Mouse (Mus musculus): ENCODE results near the gene Grhl3. TPM values are rescaled to one million over a fixed set of nuclear protein-coding genes. Genes with fewer than 3 reads are reported as not detected.
A peak's percentile ranks its signal among the peaks of the same experiment; 100 is the strongest.

Gene Grhl3
- polyA plus RNA-seq, 1 experiment from 2014 or later = 6.7 TPM

DNA sequence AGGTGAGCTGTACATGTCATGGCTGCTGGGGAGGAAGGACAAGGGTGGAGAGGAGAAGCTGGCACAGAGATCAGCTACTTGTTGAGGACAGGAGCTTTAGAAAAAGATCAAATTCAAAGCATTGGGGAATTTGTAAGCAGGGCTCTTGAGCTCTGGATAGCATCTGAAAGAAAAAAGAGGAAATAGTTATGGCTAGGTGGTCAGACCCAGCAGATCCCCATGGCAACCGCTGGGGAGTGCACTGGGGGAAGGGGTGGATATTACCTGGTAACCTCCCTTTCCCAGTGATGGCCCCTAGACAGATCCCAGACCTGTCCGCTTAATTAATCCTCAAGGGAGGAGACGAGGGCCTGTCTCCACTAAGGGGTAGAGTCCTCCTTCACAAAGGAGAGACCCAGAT, 73.6 kb downstream of the Grhl3 start:
- no peak for ATAC-seq (ENCODE audit: low FRiP score, low read depth)
- Histone ChIP-seq H3K27ac (replicated peaks) (no peak overlapping the region), H3K4me3 (no peak overlapping the region), H3K9ac (replicated peaks) (no peak overlapping the region), H3K9me3 (0 out of 2 replicates have a peak, but pooled peaks cover 5% of the 10 kb centered on the region), H3K4me2 (replicated peaks) (no peak overlapping the region), H3K36me3 (no peaks in the 10 kb centered on the region), H3K4me1 (peaks cover 10% of the 10 kb centered on the region; the same call in 1 of the 2 replicates), H3K27me3 (peaks cover 8% of the 10 kb centered on the region)
- 75% methylated on average over 3 of the region's 3 CpGs for WGBS

- ATAC-seq (ENCODE audit: low FRiP score, low read depth) = no peak
- WGBS = 79% methylated on average over 6 of the region's 6 CpGs
- H3K4me3 ChIP-seq = no peak overlapping the region
Measured at GRCm38 (mm10) chr4:135498136-135498535, 75.3 kb downstream of the Grhl3 start.

GRCm38 (mm10) chr4:135495810-135496209, 77.6 kb downstream of the Grhl3 start:
- ATAC-seq (ENCODE audit: low FRiP score, low read depth) = no peak
- Histone ChIP-seq H3K27me3 (peaks cover 13% of the 10 kb centered on the region; the same call in 1 of the 2 replicates), H3K36me3 (no peaks in the 10 kb centered on the region), H3K27ac (replicated peaks) (no peak overlapping the region), H3K9ac (replicated peaks) (no peak overlapping the region), H3K4me1 (peaks cover 18% of the 10 kb centered on the region), H3K4me2 (replicated peaks) (peak overlapping the region; percentile 99), H3K4me3 (peak overlapping the region; percentile 13; the same call in 1 of the 2 replicates), H3K9me3 (0 out of 2 replicates have a peak, but pooled peaks cover 5% of the 10 kb centered on the region)
- WGBS = 9% methylated on average over 18 of the region's 18 CpGs

More at GRCm38 (mm10) chr4:135498136-135498535, 75.3 kb downstream of the Grhl3 start:
- H3K4me2 ChIP-seq (replicated peaks) = no peak overlapping the region
- H3K36me3 ChIP-seq = no peaks in the 10 kb centered on the region
- peaks cover 18% of the 10 kb centered on the region for H3K4me1 ChIP-seq
- no peak overlapping the region for H3K9ac ChIP-seq (replicated peaks)
- H3K9me3 ChIP-seq = 0 out of 2 replicates have a peak, but pooled peaks cover 5% of the 10 kb centered on the region
- peaks cover 8% of the 10 kb centered on the region for H3K27me3 ChIP-seq
- no peak overlapping the region for H3K27ac ChIP-seq (replicated peaks)

- WGBS = 18% methylated on average over 9 of the region's 9 CpGs
- H3K36me3 ChIP-seq = no peaks in the 10 kb centered on the region
- peak overlapping the region; percentile 99 for H3K4me2 ChIP-seq (replicated peaks)
- 0 out of 2 replicates have a peak, but pooled peaks cover 1% of the 10 kb centered on the region for H3K9me3 ChIP-seq
- H3K4me1 ChIP-seq = peaks cover 18% of the 10 kb centered on the region
- H3K9ac ChIP-seq (replicated peaks) = peak overlapping the region; percentile 49; the same call in 1 of the 2 replicates
- ATAC-seq (ENCODE audit: low FRiP score, low read depth) = no peak
- H3K4me3 ChIP-seq = peak overlapping the region; percentile 73
- H3K27ac ChIP-seq (replicated peaks) = no peak overlapping the region
- peaks cover 13% of the 10 kb centered on the region; the same call in 1 of the 2 replicates for H3K27me3 ChIP-seq
Measured at GRCm38 (mm10) chr4:135495397-135495791, 78.0 kb downstream of the Grhl3 start.

DNA sequence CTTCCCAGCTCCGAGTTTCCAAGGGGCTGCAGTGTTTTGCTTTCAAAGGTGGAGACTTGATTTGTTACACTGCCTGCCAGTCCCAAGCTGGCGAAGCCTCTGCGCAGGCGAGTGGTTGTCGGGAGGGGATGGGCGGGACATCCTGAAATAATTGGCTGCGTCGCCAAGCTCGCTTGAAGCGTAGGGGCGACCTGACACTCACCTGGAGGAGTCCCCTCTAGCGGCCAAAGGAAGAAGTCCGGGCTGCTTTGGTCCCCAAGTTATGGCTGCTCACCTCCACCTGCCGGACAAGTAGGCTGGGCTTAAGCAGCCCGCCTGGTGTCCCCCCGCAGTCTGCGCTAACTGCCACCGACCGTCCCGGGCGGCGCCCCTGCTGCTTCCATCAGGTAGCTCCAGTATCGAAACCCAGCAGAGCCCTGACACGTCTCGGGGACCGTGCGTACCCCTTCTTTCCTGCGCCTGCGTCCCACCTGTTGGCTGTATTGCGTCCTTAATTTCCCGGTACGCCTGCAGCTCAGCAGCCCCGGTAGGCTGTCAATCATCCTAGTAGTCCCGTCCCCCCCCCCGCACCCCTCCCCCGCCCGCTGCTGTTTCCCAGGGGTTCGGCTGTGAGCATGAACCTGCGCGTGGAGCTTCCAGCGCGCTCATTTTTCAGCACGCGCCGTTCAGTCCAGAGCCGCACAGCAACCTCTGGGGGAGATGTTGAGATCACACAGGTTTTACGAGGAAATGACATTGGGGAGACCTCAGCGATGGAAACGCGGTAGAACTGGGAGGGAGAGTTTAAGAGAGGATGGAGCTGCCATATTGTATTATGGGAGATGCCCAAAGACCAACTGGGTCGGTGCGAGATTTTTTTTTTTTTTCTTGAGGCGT, 78.7 kb downstream of the Grhl3 start, which contains the start of the genes Stpg1 and Nipal3:
Stpg1 (plus strand) TSS at position 270 of the 876 bp plus-strand sequence.
Nipal3 (minus strand) TSS at position 518 of the 876 bp plus-strand sequence.
- no peak within 1 kb of the TSS for H3K27ac ChIP-seq (replicated peaks)
- peaks cover 6% of the 10 kb centered on the region; the same call in 1 of the 2 replicates for H3K36me3 ChIP-seq
- ATAC-seq (ENCODE audit: low FRiP score, low read depth) = peak; percentile 98
- H3K4me3 ChIP-seq = peak within 1 kb of the TSS; percentile 73
- peaks cover 13% of the 10 kb centered on the region; the same call in 1 of the 2 replicates for H3K27me3 ChIP-seq
- peak within 1 kb of the TSS; percentile 49 for H3K9ac ChIP-seq (replicated peaks)
- H3K4me1 ChIP-seq = peaks cover 18% of the 10 kb centered on the region
- under 1% methylated on average over 53 of the region's 53 CpGs for WGBS
- no peaks in the 10 kb centered on the region for H3K9me3 ChIP-seq
- peak within 1 kb of the TSS; percentile 99 for H3K4me2 ChIP-seq (replicated peaks)

DNA sequence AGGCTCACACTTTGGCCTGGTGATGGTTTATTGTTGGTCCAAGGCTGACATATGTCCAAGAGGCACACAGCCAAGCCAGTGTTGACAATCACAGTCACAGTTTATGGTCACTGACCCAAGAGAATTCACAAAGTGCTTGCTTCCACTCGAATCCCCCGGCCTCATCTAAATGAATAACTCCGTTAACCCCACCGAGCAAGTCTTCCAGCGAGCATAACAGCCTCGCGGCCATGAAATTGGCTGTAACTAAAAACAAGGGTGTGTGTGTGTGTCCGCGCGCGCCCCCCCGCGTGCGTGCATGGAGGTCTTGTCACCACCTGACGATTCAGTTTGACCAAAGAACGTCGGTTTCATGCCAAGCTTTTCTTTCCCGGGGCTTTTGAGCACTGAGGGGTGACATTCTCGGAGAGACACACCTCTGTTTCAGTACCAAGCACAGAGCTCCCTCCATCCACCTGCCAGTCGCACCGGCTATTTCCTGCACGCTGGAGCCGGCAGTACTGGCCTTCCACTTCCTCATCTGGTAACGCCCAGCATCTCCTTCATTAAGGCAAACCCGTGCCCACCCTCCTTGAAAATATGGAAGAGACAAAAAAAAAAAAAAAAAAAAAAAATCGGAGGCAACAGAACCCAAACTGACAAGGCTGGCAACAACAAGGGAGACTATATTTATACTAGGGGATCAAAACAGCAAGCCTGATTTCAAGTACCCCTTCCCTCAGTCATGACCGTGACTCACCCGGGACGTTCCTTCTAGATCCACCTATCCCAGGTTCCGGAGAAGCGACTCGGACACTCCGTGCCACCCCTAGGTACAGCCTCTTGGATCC, 79.5 kb downstream of the Grhl3 start:
- WGBS = 2% methylated on average over 33 of the region's 33 CpGs
- ATAC-seq (ENCODE audit: low FRiP score, low read depth) = 0 out of 2 replicates have a peak, but pooled peaks have one; percentile 16
- H3K27ac ChIP-seq (replicated peaks) = no peak overlapping the region
- H3K4me3 ChIP-seq = peak overlapping the region; percentile 73
- H3K9ac ChIP-seq (replicated peaks) = peak overlapping the region; percentile 41; the same call in 1 of the 2 replicates
- H3K9me3 ChIP-seq = no peaks in the 10 kb centered on the region
- peak overlapping the region; percentile 99 for H3K4me2 ChIP-seq (replicated peaks)
- peaks cover 18% of the 10 kb centered on the region for H3K4me1 ChIP-seq
- peaks cover 12% of the 10 kb centered on the region; the same call in 1 of the 2 replicates for H3K36me3 ChIP-seq
- H3K27me3 ChIP-seq = peaks cover 13% of the 10 kb centered on the region; the same call in 1 of the 2 replicates

- Histone ChIP-seq H3K27me3 (peaks cover 13% of the 10 kb centered on the region; the same call in 1 of the 2 replicates), H3K4me1 (peaks cover 18% of the 10 kb centered on the region), H3K36me3 (peaks cover 12% of the 10 kb centered on the region; the same call in 1 of the 2 replicates), H3K9me3 (no peaks in the 10 kb centered on the region), H3K9ac (replicated peaks) (peak overlapping the region; percentile 41; the same call in 1 of the 2 replicates), H3K4me3 (peak overlapping the region; percentile 73), H3K4me2 (replicated peaks) (peak overlapping the region; percentile 99), H3K27ac (replicated peaks) (no peak overlapping the region)
- no peak for ATAC-seq (ENCODE audit: low FRiP score, low read depth)
- 65% methylated on average over 4 of the region's 4 CpGs for WGBS
Measured at GRCm38 (mm10) chr4:135493271-135493670, 80.2 kb downstream of the Grhl3 start.

Small RNAs within 50 kb of the gene (microRNA-seq; reads per million reads assigned to microRNA genes)
- gene Gm25317 = not detected

Other genes with a start within 250 kb of the Grhl3 start
- 249 and 257 TPM in 2 replicates for gene Srrm1, start 220.3 kb downstream of the Grhl3 start, polyA plus RNA-seq (2016; fragmentation: Nextera tagmentation; extraction: Ambion mirVana)
- gene Ncmap, start 175.4 kb downstream of the Grhl3 start, polyA plus RNA-seq (2016; fragmentation: Nextera tagmentation; extraction: Ambion mirVana) = 0.58 and 0.65 TPM in 2 replicates
- 17.5 and 17.6 TPM in 2 replicates for gene Rcan3, start 139.8 kb downstream of the Grhl3 start, polyA plus RNA-seq (2016; fragmentation: Nextera tagmentation; extraction: Ambion mirVana)
- gene Stpg1, start 78.8 kb downstream of the Grhl3 start, polyA plus RNA-seq (2016; fragmentation: Nextera tagmentation; extraction: Ambion mirVana) = 1.2 and 1.7 TPM in 2 replicates
- 3.4 and 3.7 TPM in 2 replicates for gene Nipal3, start 78.6 kb downstream of the Grhl3 start, polyA plus RNA-seq (2016; fragmentation: Nextera tagmentation; extraction: Ambion mirVana)
- 0.24 and 0.43 TPM in 2 replicates for gene Ifnlr1, start 112.7 kb upstream of the Grhl3 start, polyA plus RNA-seq (2016; fragmentation: Nextera tagmentation; extraction: Ambion mirVana)
- not detected in 2 replicates for gene Il22ra1, start 154.5 kb upstream of the Grhl3 start, polyA plus RNA-seq (2016; fragmentation: Nextera tagmentation; extraction: Ambion mirVana)
- 0.03 and 0.12 TPM in 2 replicates for gene Myom3, start 186.1 kb upstream of the Grhl3 start, polyA plus RNA-seq (2016; fragmentation: Nextera tagmentation; extraction: Ambion mirVana)

Measured in midbrain, embryonic 12.5 days (tissue).